Mouse (Mus musculus) megakaryocyte, adult 5-6 weeks (primary cell): Measurements from ENCODE around the gene Prkce. TPM values are rescaled to one million over a fixed set of nuclear protein-coding genes. Genes with fewer than 3 reads are reported as not detected.

Experiments
- ATAC-seq: 2 replicates; pipeline ENCODE4 v1.8.0; 2016; ENCODE audit warnings: mild to moderate bottlenecking, inconsistent platforms; ENCODE audit not compliant: poor library complexity, severe bottlenecking
- total RNA-seq, 2 experiments: library from RNA; stranded (forward) in 1 of 2; stranded (reverse) in 1 of 2; fragments of 153-499, 151-499 nt in 1 of 2; fragments of 221-1000, 200-1000 nt in 1 of 2; gene quantifications; 2 replicates each; pipeline versions ENCODE4 v1.2.3 to v1.2.4; 2015 to 2017

Prkce gene
- total RNA-seq, 2 experiments from 2014 or later, result 3.5 to 8.1 TPM

DNA sequence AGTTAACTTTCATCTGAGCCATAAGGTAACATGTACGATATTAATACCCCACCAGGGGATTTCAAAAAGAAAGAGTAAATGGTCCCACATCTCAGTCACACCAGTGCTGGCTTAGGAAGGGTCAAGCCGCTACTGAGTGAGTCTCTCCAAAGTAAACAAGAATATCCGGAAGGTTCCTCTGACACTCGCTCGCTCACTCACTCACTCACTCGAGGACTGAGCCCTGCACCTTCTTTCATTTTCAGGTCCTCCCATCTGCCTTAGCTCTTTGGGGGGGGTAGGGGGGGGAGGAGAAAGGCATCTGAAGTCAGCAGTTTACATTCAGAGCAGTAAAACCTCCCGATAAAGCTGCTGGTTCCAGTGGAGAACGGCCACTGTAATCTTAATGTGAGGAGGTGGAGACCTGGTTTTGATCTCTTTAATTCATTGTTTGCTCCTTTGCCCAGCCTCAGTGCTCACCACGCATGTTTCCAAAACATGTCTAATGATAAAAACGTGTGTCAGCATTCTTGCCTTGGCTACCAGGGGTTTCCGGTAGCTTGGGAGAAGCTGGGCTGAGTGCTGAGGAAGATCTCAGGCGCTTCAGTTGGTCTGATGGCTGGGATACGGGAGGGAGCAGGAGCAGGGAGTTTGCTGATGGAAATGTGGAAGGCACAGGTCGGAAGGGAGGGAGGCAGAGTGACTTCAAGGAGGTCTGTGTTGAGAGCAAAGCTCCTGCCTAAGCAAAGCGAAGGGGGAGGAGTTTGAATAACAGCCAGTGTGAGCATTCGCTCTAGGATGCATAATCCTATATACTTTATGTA lies 161.9 kb downstream of the Prkce start:
- ATAC-seq, result no peak

DNA sequence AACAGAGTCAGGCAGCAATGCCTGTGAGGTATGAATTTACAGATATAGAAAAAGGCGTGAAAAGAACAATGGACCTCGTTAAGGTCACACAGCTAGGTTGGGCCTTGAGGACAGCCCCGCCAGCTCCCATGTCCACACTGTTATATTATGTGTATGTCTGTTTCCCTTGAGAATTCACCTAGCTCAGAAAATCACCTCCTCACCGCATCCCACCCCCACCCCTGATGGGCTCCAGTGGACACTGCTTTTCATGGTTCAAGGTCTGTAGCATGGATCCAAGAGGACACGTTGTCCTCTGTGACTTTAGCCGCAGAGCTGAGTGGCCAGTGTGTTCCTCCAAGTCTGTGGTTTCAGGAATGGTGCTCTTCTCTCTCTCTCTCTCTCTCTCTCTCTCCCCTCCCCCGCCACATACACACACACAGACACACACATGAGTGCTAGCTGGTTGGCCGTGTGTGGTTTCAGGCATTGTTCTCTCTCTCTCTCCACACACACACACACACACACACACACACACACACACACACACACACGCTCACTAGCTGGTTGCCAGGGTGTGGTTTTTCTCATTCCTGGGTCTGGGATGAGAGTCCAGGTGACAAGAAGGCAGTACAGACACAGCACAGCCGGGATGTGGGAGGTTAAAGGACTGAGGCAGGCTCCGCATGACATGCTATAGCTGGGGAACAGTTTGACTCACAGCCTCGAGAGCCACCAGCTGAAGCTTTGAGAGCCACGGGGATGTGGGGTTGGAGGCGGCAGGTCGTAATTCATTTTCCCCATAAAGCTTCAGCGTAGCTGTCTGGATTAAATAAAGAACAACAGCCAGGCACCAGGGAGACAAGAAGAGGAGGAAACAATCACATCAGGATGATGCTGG lies 162.7 kb downstream of the Prkce start:
- no peak for ATAC-seq

DNA sequence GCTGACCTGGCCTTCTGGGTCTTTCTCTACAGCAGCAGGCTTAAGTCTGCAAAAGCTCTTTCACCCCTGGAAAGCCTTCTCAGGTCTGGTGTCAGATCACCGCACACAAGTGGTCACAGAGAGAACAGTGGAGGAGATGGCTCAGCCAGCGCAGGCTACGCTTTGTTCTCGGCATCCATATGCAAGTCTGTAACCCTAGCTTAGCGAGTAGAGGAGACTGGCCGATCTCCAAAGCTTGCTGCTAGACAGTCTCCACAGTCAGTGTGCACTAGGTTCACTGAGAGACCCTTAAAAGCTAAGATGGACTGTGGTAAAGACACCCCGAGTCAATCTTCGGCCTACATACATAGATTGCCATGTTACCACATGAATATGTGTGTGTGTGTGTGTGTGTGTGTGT lies 164.2 kb downstream of the Prkce start:
- no peak for ATAC-seq

DNA sequence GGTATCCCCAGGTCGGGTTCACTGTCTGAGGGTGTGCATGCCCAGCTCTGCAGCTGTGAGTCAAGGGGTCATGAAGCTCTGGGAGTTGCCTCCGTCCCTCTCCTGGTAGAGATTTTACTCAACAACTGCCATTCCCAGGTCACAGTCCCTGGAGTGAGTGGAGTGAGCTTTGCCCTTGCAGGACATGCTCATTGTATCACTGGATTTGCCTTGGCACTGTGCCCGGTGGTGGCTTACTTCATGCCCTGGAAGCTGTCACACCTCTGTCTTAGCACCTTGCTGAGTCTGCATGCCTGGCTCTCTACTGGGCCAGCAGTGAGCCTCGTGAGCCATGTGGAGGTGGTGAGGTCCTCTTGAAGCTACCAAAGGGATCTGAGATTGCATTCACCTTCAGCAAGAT lies 167.4 kb downstream of the Prkce start:
- no peak for ATAC-seq

DNA sequence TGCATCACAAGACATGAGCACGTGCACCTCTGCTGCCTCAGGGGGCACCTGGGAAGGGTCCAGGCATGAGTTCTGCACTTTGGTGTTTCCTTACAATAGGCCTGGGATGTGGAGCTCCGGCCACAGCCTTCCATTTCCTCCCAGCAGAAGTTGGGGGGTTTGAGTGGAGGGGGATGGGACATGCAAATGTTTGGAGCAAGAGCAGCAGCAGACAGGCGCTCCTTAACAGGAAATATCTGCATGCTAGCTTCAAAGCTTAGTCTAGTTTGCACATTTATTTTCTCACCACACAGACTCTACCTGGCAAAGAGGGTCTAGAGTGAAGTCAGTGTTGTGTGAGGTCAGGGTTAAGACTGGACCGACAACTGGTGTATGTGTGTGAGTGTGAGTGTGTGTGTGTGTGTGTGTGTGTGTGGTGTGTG lies 169.1 kb downstream of the Prkce start:
- peak; percentile 30 for ATAC-seq

DNA sequence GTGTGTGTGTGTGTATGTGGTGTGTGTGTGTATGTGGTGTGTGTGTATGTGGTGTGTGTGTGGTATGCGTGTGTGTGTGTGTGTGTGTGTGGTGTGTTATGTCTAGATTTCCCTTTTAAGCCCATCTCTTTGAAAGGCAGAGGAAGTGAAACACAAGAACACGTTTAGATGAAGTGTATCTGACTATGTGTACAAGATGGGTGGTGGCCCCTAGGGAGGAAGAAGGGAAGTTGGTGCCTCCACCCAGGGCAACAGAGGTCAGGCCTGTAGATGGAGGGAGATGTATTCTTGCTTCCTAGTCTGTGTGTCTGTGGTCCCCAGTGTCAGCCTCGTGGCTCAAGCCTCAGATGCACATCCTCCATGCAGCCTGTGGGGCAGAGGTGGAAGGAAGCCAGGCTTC lies 169.5 kb downstream of the Prkce start:
- peak; percentile 94 for ATAC-seq

DNA sequence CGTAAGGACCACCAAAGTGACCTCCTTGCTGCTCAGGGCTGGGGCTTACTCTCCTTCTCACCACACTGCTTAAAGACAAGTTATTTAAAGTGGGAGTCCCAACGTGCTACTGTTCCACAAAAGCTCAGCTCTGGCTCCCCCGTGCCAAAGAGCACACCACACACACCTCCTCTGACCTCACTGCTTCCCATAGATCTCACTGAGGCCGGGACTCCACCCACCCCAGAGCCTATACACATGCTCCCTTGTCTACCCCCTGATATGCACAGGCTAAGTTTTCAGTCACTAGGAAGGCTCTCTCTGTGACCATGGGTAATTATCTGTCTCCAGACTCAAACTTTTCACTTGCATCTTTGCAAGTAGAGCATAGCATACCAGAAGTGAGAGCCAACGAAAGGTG lies 170.7 kb downstream of the Prkce start:
- no peak for ATAC-seq

DNA sequence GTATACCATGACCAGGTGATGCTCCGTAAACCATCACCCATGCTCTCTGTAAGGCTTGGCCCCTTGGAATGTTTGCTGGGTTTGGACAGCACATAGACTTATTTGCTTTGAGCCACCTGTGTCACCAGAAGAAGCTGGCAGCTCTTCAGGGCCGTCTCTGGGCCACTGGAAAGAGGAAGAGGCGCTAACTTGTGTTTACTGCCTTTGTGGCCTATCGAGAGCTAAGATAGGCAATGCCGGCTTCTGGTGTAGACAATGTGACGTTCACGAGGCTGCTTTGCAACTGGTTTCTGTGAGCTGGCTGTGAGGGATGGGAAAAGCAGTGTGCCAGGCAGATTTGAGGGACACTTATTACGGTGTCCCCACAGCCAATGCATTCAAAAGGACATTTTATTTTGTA lies 176.4 kb downstream of the Prkce start:
- peak; percentile 85 for ATAC-seq

DNA sequence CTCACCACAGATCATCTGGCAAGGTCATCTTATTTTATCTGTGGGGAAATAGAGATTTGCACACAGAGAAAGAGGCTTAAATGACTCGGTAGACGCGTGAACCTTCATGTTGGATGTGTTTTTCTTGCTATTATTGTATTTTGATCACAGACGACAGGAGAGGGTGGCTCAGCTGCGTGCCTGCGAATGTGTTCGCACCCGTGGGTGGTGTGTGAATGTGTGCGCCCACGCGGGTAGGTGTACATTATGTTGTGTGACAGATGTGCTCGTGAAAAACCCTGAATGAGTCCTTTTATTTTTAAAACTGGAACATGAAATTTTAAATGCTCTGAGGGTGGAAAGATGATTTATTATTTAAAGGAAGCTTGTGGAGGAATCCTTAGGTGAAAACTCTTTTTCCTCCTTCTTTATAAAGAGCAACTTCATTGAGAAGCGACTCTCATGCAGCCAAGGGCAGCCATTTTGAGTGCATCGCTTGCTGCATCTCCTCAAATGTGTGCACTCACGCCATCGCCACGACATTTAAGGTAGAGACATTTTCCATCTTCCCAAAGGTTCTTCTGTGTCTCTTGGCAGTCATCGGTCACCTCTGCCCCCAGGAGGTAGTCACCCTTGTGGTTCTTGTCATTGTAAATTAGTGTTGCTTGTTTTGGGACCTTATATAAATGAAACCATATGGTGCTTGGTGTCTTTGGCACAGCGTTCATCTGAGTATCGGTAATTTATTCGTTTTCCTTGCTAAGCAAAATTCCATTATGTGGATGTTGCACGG lies 177.8 kb downstream of the Prkce start:
- no peak for ATAC-seq

DNA sequence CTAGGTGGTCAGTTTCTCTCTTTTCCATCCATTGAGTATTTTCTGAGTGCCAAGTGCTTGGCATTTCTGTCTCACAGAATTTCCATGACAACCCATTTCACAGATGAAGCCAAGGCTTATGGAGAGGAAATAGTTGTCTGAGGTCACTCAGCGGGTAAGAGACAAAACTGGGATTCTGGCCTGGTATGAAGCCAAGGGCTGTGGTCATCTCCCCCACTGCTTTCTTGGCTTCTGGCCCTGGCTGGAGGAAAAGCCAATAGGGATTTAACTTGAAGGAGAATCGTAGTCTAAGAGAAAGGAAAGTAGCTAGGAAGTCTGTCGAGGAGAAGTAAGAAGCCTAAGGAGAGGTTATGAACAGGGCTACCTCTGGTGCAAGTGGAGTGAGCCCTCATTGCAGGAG lies 182.7 kb downstream of the Prkce start:
- ATAC-seq, result no peak

DNA sequence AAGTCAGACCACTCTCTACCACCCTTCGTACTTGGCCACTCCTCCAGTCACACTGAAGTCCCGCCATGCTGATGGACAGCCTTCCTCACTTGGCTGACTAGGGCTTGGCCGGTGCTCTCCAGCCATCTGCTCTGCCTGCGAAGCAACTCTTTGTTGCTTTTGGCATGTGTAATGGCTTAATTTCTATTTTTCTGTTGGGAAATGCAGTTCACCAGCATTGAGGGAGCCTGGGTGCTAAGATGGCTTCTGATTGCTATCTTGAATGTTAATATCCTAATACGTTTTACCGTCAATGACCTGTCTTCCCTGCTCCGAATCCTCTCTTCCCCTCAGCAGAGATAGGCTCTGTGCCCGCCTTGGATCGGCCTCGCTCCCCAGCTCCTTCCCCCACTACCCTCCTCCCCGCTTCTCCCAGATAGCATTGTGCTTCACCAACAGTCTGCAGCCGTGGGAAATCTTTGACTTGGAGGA lies 183.2 kb downstream of the Prkce start:
- ATAC-seq, result no peak

DNA sequence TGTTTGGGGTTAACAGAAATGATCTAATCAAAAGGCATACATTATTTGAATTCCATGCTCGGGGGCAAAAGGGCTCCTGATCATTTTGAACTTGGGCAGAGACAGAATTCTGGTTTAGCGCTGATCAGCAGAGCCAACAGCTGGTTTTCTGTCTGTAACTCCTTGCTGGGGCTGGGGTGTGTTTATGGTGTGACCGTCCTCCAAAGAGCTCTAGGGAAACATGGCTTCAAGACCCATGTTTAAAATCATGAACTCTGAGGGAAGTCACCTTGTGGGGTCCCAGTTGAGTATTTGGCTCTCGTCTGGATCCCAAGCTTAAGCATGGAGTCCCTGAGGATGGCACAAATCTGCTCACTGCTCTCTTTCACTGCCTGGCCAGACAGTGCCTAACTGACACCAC lies 183.7 kb downstream of the Prkce start:
- no peak for ATAC-seq

DNA sequence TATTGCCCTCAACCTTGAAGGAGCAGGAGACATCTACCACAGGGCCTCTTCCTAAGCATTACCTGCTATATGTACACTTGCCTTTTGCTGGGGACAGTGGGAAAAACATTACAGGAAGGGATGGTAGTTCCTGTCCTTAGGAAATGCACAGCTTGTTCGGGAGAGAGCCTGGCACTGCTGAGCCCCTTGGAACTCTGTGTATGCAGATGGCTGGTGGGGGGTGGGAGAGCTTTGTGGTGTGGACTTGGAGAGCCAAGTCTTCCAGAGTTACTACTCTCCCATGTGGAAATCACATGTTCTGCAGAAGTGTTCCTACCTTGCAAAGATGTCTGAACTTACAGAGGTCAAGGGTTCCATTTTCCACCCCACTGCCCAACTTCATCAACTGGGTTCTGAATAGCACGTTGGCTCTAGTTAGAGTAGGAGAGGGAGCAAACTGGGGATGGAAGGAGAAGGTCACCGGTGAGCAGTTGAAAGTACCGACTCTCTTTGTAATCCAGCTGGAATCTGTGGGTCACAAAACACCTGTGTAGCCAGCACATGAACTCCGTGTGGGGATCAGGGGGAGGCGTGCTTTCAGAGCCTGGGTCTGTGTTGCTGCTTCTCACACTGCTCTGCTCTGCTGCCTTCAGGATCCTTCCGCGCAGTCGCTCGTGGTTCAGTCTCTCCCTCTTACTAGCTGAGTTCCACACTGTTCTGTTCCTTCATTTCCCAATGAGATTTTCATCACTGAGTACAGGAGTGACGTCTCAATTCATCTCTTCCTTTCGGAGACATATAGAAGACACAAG lies 184.9 kb downstream of the Prkce start:
- no peak for ATAC-seq

DNA sequence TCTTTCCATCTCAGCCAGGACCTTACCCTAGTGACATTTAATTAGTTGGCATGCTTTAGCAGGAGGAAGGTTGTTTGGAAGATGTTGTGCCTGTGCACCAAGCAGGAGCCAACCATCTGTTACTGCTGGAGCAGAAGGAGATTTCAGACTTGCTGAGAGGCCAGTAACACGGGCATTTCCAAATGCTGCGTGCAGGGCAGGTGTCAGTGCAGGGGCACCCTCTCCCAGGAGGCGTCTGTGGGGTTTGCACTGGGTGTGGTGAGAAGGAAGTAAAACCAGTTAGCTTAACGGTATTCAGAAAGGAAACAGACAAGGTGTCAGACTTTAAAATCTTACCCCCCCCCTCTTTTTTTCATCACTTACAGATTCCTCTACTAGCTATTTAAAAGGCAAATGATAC lies 186.1 kb downstream of the Prkce start:
- ATAC-seq, result peak; percentile 63

DNA sequence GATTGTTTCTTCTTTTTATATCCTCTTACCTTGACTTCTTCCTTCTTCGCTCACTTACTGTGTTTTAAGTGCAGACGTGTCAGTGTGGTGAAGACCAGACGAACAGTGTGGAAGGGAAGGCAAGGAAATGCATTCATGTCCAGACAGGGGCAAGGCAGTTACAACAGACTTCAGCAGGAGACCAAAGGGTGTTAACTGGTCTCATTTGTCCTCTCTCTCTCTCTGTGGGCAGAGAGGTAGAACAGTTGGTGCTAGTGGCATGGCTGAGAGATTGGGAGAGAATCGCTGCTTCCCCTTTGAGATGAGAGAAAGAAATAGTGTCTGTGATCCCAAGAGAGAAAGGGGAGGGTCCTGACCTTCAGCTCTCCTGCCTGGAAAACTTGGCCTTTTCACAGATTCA lies 186.5 kb downstream of the Prkce start:
- ATAC-seq, result peak; percentile 41

DNA sequence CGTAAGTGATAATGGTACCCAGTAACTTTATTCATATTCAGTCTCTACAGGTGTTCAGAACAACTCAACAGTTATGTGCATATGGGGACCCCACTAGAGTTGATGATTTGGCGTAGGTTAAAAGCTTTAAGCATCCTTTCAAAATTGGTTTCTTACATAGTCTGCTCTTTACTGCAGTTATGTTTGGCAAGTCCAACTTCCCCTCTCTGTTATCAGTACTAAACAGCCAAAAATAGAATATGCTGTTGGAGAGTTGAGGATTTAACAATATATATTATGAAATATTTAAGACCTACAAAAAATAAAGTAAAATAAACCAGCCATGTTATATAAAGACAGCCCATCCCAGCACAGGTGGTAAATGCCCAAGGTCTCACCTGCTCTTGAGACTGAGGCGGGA lies 187.3 kb downstream of the Prkce start:
- no peak for ATAC-seq

DNA sequence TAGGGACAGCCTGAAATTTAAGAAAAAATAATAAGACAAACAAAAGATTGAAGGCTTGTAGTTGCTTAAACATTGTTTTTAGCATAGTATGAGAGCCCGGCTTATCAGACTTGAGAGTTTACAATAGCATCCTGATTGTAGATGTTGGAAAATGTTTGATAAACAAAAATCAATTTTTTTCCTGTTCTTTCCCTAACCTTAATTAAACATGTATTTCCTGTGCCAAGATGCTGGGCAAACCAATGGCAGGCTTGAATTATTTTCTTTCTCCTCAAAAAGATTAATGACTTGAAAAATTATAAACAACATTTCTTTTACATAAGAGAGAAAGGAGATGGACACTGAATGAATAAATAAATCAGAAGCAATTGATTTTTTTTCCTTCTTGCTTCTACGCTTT lies 187.7 kb downstream of the Prkce start:
- no peak for ATAC-seq

DNA sequence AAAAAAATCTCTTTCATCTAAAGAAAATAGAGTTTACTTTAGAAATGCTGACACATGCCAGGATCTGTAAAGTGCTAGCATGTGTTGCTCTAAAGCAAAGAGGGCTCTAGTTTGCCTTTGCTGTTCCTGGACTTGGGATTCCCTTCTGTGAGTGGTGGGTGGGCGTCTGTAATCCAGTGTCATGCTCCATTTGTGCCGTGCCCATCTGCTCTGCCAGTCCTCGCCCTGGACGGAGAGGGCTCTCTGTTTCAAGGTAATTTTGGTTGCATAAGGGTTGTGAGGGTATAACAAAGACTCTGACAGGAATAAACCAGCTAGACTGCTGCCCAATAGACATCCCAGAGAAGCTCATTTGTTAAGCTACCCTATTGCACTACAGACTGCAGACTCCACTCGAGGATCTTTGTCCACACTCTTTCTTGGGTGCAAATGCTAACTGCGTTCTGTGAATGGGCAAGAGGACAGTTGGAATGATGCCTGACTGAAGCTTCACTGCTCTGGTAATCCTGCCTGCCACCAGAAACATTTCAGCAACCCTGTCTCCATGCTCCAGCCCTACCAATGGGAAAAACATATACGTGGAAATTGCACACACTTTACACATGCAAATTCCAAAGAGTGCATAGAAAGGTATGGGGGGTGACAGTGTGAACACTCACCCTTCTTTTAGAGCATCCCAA lies 188.3 kb downstream of the Prkce start:
- no peak for ATAC-seq

DNA sequence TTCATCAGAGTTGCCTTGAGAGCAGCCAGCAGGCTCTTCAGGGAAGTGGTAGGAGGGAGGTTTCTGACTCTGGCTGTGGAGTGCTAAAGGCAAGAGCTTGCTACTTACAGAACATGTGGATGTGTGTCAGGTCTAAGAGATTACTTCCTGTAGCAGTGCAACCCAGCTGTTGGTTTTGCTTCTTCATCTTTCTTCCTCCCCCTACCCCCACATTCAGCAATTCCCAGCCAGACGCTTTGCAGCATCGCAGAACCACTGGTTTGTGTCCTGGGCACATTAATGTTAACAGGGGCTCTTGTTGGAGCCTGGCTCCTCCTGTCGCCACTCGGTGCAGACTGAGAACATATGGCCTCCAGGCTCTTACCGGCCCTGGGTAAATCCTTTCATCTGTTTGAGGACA lies 190.8 kb downstream of the Prkce start:
- peak; percentile 64 for ATAC-seq

DNA sequence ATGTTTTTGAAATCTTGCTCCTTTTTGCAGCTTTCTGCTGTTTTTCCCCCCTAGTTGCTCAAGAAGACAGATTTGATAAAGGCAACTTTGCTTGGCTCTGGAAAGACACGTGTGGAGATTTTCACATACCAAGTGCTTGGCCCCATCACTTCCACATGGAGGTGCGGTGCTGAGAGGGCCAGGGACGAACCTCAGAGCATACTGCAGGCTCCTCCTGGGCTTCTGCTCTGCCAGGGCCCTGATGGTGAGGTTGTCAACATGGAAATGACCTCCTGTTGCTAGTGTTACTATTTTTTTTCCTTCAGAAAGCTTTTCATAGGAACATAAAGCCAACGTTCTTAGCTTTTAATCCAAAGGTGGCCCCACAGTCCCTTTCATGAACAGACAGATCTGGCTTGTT lies 191.3 kb downstream of the Prkce start:
- no peak for ATAC-seq
